ENCODE assay signal across 31 mouse cellular contexts in genomic region chr16:31624749-31625148, GRCm38 (mm10). TPM values are rescaled to one million over a fixed set of nuclear protein-coding genes. Genes with fewer than 3 reads are reported as not detected.
DNase-seq lines count a peak whose midpoint lies in the region; ATAC-seq and TF ChIP-seq lines count a peak whose summit lies in the region.
"Had no signal": no experiment of that assay in that cellular context is flagged by ENCODE, and none has a peak within 500 bp of the region (broad histone marks: within the 10 kb centered on the region; RNA-seq: fewer than 3 reads in every experiment).

No protein-coding gene starts in this region.

- no peaks in the 10 kb centered on the region for H3K9me3 ChIP-seq in heart, embryonic 11.5 days (replicated peaks; ENCODE audit: control insufficient read depth, low read length)
- H3K9me3 ChIP-seq in liver, embryonic 14.5 days (ENCODE audit: control insufficient read depth, low read length): no peaks in the 10 kb centered on the region
- no peaks in the 10 kb centered on the region for H3K9me3 ChIP-seq in hindbrain, embryonic 16.5 days (ENCODE audit: control insufficient read depth, low read length)
- H3K9me3 ChIP-seq: embryonic facial prominence, embryonic 12.5 days; hindbrain, embryonic 10.5 days; hindbrain, embryonic 15.5 days; limb, embryonic 15.5 days; lung, embryonic 15.5 days; stomach, embryonic 15.5 days had no signal

- WGBS in heart, embryonic 11.5 days (ENCODE audit: insufficient replicate concordance): 60% methylated on average over 1 of the region's 1 CpGs
- WGBS in liver, embryonic 14.5 days (ENCODE audit: insufficient replicate concordance): 19% methylated on average over 1 of the region's 1 CpGs
- WGBS in hindbrain, embryonic 16.5 days: 84% methylated on average over 1 of the region's 1 CpGs

- H3K4me2 ChIP-seq in heart, embryonic 11.5 days: no peak overlapping the region
- H3K4me2 ChIP-seq in liver, embryonic 14.5 days (ENCODE audit: low read depth): no peak overlapping the region; the same call in 1 of the 2 replicates
- no peak overlapping the region for H3K4me2 ChIP-seq in hindbrain, embryonic 16.5 days (ENCODE audit: low read length)
- H3K4me2 ChIP-seq: embryonic facial prominence, embryonic 12.5 days; hindbrain, embryonic 15.5 days; limb, embryonic 15.5 days; lung, embryonic 15.5 days; midbrain, embryonic 11.5 days; stomach, embryonic 15.5 days had no signal

- peak; percentile 52; the same call in 1 of the 2 replicates for ATAC-seq in heart, embryonic 11.5 days (replicated peaks; ENCODE audit: insufficient number of reproducible peaks, low FRiP score, low TSS enrichment)
- ATAC-seq in liver, embryonic 14.5 days (ENCODE audit: insufficient read depth): peak; percentile 83
- no peak for ATAC-seq in hindbrain, embryonic 16.5 days
- ATAC-seq: activated CD4-positive, CD25-positive, alpha-beta regulatory T cell, adult 4 months; CD4-positive, CD25-positive, alpha-beta regulatory T cell, adult 4 months; forebrain, embryonic 16.5 days; intestine, embryonic 16.5 days; midbrain, embryonic 16.5 days had no signal

- no peak overlapping the region for H3K27ac ChIP-seq in heart, embryonic 11.5 days (ENCODE audit: low read depth, low read length)
- no peak overlapping the region; the same call in 1 of the 2 replicates for H3K27ac ChIP-seq in liver, embryonic 14.5 days
- no peak overlapping the region for H3K27ac ChIP-seq in hindbrain, embryonic 16.5 days (ENCODE audit: low read depth, low read length)
- H3K27ac ChIP-seq: embryonic facial prominence, embryonic 12.5 days; hindbrain, embryonic 10.5 days; hindbrain, embryonic 15.5 days; kidney, postnatal 0 days; limb, embryonic 10.5 days; limb, embryonic 15.5 days; lung, embryonic 15.5 days; stomach, embryonic 15.5 days had no signal

- TF ChIP-seq CTCF in liver, embryonic 14.5 days (IDR thresholded peaks at IDR 0.05; ENCODE audit: low read depth): no peak

- H3K36me3 ChIP-seq in heart, embryonic 11.5 days (ENCODE audit: control insufficient read depth, insufficient read depth, low read length): no peaks in the 10 kb centered on the region
- H3K36me3 ChIP-seq in liver, embryonic 14.5 days (replicated peaks; ENCODE audit: control insufficient read depth, insufficient read depth, low read depth): no peaks in the 10 kb centered on the region
- H3K36me3 ChIP-seq in hindbrain, embryonic 16.5 days (ENCODE audit: control insufficient read depth, insufficient read depth, low read length): no peaks in the 10 kb centered on the region
- H3K36me3 ChIP-seq: embryonic facial prominence, embryonic 12.5 days; hindbrain, embryonic 15.5 days; limb, embryonic 10.5 days; limb, embryonic 15.5 days; lung, embryonic 15.5 days; stomach, embryonic 15.5 days had no signal

- no peaks in the 10 kb centered on the region for H3K27me3 ChIP-seq in heart, embryonic 11.5 days (ENCODE audit: control insufficient read depth, insufficient read depth, low read length)
- no peaks in the 10 kb centered on the region for H3K27me3 ChIP-seq in liver, embryonic 14.5 days (ENCODE audit: control insufficient read depth, insufficient read depth, low read length)
- no peaks in the 10 kb centered on the region for H3K27me3 ChIP-seq in hindbrain, embryonic 16.5 days (replicated peaks; ENCODE audit: control insufficient read depth, insufficient read depth, low read length)
- H3K27me3 ChIP-seq: embryonic facial prominence, embryonic 12.5 days; hindbrain, embryonic 15.5 days; limb, embryonic 15.5 days; lung, embryonic 15.5 days; stomach, embryonic 15.5 days had no signal

- DNase-seq in heart, adult 8-10 months (ENCODE audit: low spot score): no peak
- DNase-seq in c-Kit-positive CD71-positive TER-119-positive erythroid progenitor cells, embryonic 14.5 days (ENCODE audit: low spot score): peak; percentile 74
- peak; percentile 38 to 75 (median 61) for DNase-seq in liver, embryonic 14.5 days (ENCODE audit: low read depth in 3 of 3, low spot score in 3 of 3)
- DNase-seq in thymus, postnatal 14 days: no peak
- DNase-seq in cerebellum, postnatal 4 days (ENCODE audit: low spot score in 2 of 2): no peak
- DNase-seq: adrenal gland, adult 8-10 months; cerebellum, adult 2 months; cerebellum, postnatal 36 days; embryo, embryonic 11 days; heart, postnatal 14 days; kidney, adult 8-10 months; kidney, postnatal 4 days; lung, postnatal 36 days; right cerebral cortex, postnatal 25 days; thymus, postnatal 25 days had no signal

- no peak overlapping the region for H3K9ac ChIP-seq in heart, embryonic 11.5 days (ENCODE audit: low read depth, low read length)
- H3K9ac ChIP-seq in liver, embryonic 14.5 days (replicated peaks): no peak overlapping the region
- H3K9ac ChIP-seq in hindbrain, embryonic 16.5 days (ENCODE audit: low read depth, low read length): no peak overlapping the region
- H3K9ac ChIP-seq: embryonic facial prominence, embryonic 12.5 days; hindbrain, embryonic 15.5 days; limb, embryonic 15.5 days; lung, embryonic 15.5 days; stomach, embryonic 15.5 days had no signal

- no peak for TF ChIP-seq EP300 in liver, embryonic 14.5 days (IDR thresholded peaks at IDR 0.05; ENCODE audit: low read depth)

- H3K4me3 ChIP-seq in heart, embryonic 11.5 days (ENCODE audit: low read depth, low read length): no peak overlapping the region
- no peak overlapping the region for H3K4me3 ChIP-seq in liver, embryonic 14.5 days (ENCODE audit: insufficient read depth in 1 of 2, low read depth in 2 of 2, low read length in 2 of 2)
- no peak overlapping the region for H3K4me3 ChIP-seq in hindbrain, embryonic 16.5 days (ENCODE audit: low read length)
- H3K4me3 ChIP-seq: embryonic facial prominence, embryonic 12.5 days; hindbrain, embryonic 10.5 days; hindbrain, embryonic 15.5 days; limb, embryonic 10.5 days; limb, embryonic 15.5 days; lung, embryonic 15.5 days; stomach, embryonic 15.5 days had no signal

- H3K4me1 ChIP-seq in heart, embryonic 11.5 days (ENCODE audit: control insufficient read depth, insufficient read depth, low read length): peaks cover 3% of the 10 kb centered on the region; the same call in 1 of the 2 replicates
- peaks cover 17 to 31% of the 10 kb centered on the region in 2 experiments; a peak in 3 of 4 replicates for H3K4me1 ChIP-seq in liver, embryonic 14.5 days (replicated peaks; ENCODE audit: control insufficient read depth in 2 of 2, insufficient read depth in 2 of 2, low read length in 1 of 2)
- no peaks in the 10 kb centered on the region for H3K4me1 ChIP-seq in hindbrain, embryonic 16.5 days (ENCODE audit: control insufficient read depth, insufficient read depth, low read depth, low read length)
- H3K4me1 ChIP-seq: hindbrain, embryonic 15.5 days; limb, embryonic 10.5 days; lung, embryonic 15.5 days; stomach, embryonic 15.5 days had no signal

RNA-seq across cellular contexts. Expression of gene Dlg1, which starts 38.5 kb away (rescaled TPM):
- polyA plus RNA-seq in heart, embryonic 11.5 days (2014; fragmentation: Nextera tagmentation; extraction: Ambion mirVana): 22.5 and 25.4 TPM in 2 replicates
- 10 to 100 TPM; 57.3 to 66.3 (median 58.5) TPM for total RNA-seq in heart, adult 8-10 months (2022)
- polyA plus RNA-seq in liver, embryonic 14.5 days (2012; rRNA removed): 8.1 and 12.9 TPM in 2 replicates
- 7.3 and 8.7 TPM in 2 replicates for polyA plus RNA-seq in liver, embryonic 14.5 days (2014; fragmentation: Nextera tagmentation; extraction: Ambion mirVana)
- 12.7 and 13.4 TPM in 2 replicates for polyA plus RNA-seq in hindbrain, embryonic 16.5 days (2015; fragmentation: Nextera tagmentation; extraction: Ambion mirVana)

Comparison
In these comparisons a context has a peak if more than half of its experiments do, and no peak if none do; other contexts are left out.
1. DNase-seq: peak in c-Kit-positive CD71-positive TER-119-positive erythroid progenitor cells, embryonic 14.5 days (single experiment) and liver, embryonic 14.5 days (3 of 3); none in heart, adult 8-10 months (single experiment), thymus, postnatal 14 days (single experiment) and cerebellum, postnatal 4 days (0 of 2).